Mouse (Mus musculus): ENCODE measurements at regions not wholly inside any gene's neighbourhood (a gene's known extent, or its start where the extent isn't known, plus 50 kb on each side); places are given as distances from the start of the nearest gene placed in this dataset.

- Histone ChIP-seq H3K4me1 (ENCODE audit: control insufficient read depth in 2 of 2, insufficient read depth in 2 of 2, low read length in 2 of 2, poor library complexity in 1 of 2) (no peaks in the 10 kb centered on the region), H3K9me3 (ENCODE audit: control insufficient read depth, insufficient read depth, low read depth, low read length) (no peaks in the 10 kb centered on the region), H3K27ac (ENCODE audit: insufficient read depth, low read depth, low read length, poor library complexity, severe bottlenecking) (no peak overlapping the region), H3K9ac (ENCODE audit: insufficient read depth, low read depth, low read length, poor library complexity, severe bottlenecking) (no peak overlapping the region), H3K36me3 (ENCODE audit: control insufficient read depth, insufficient read depth, low read length, poor library complexity, severe bottlenecking) (no peaks in the 10 kb centered on the region), H3K4me3 (ENCODE audit: insufficient read depth in 1 of 2, low read depth in 1 of 2, low read length in 2 of 2, poor library complexity in 1 of 2, severe bottlenecking in 1 of 2) (no peak overlapping the region)
- DNase-seq (ENCODE audit: low read depth, low spot score): no peak
- TF ChIP-seq ZC3H11A (IDR thresholded peaks at IDR 0.05; ENCODE audit: borderline replicate concordance, low read depth, low read length) (no peak), MAFK (IDR thresholded peaks at IDR 0.05; ENCODE audit: insufficient read depth, low read depth, low read length) (no peak), CHD2 (IDR thresholded peaks at IDR 0.05; ENCODE audit: low read depth, low read length) (no peak), ZNF384 (IDR thresholded peaks at IDR 0.05; ENCODE audit: low read depth, low read length) (no peak), HCFC1 (IDR thresholded peaks at IDR 0.05; ENCODE audit: borderline replicate concordance, insufficient read depth, low read length) (no peak)
- in situ Hi-C loops (cut with MboI; ENCODE audit: low sequenced_read_pairs in 2 of 2, unreplicated experiment in 2 of 2): no loop called here
These were observed 1113.7 kb upstream of the Zeb2 start for GRCm38 (mm10) chr2:46230791-46231450.

GRCm38 (mm10) chr2:46218336-46218957 is 1101.3 kb upstream of the Zeb2 start:
- Histone ChIP-seq H3K36me3 (ENCODE audit: control insufficient read depth, insufficient read depth, low read length, poor library complexity, severe bottlenecking) (no peaks in the 10 kb centered on the region), H3K9me3 (ENCODE audit: control insufficient read depth, insufficient read depth, low read depth, low read length) (no peaks in the 10 kb centered on the region), H3K4me3 (ENCODE audit: insufficient read depth in 1 of 2, low read depth in 1 of 2, low read length in 2 of 2, poor library complexity in 1 of 2, severe bottlenecking in 1 of 2) (no peak overlapping the region), H3K27ac (ENCODE audit: insufficient read depth, low read depth, low read length, poor library complexity, severe bottlenecking) (no peak overlapping the region), H3K4me1 (ENCODE audit: control insufficient read depth in 2 of 2, insufficient read depth in 2 of 2, low read length in 2 of 2, poor library complexity in 1 of 2) (no peaks in the 10 kb centered on the region), H3K9ac (ENCODE audit: insufficient read depth, low read depth, low read length, poor library complexity, severe bottlenecking) (no peak overlapping the region)
- in situ Hi-C loops (cut with MboI; ENCODE audit: low sequenced_read_pairs in 2 of 2, unreplicated experiment in 2 of 2): no loop called here
- TF ChIP-seq CHD2 (IDR thresholded peaks at IDR 0.05; ENCODE audit: low read depth, low read length): no peak
- no peak for TF ChIP-seq MAFK (IDR thresholded peaks at IDR 0.05; ENCODE audit: insufficient read depth, low read depth, low read length)
- TF ChIP-seq ZNF384 (IDR thresholded peaks at IDR 0.05; ENCODE audit: low read depth, low read length): no peak
- no peak for TF ChIP-seq HCFC1 (IDR thresholded peaks at IDR 0.05; ENCODE audit: borderline replicate concordance, insufficient read depth, low read length)
- no peak for TF ChIP-seq ZC3H11A (IDR thresholded peaks at IDR 0.05; ENCODE audit: borderline replicate concordance, low read depth, low read length)
- DNase-seq (ENCODE audit: low read depth, low spot score): no peak

GRCm38 (mm10) chr2:46199341-46199740 is 1082.1 kb upstream of the Zeb2 start:
- no peak overlapping the region for H3K4me3 ChIP-seq (ENCODE audit: insufficient read depth in 1 of 2, low read depth in 1 of 2, low read length in 2 of 2, poor library complexity in 1 of 2, severe bottlenecking in 1 of 2)
- H3K4me1 ChIP-seq (ENCODE audit: control insufficient read depth in 2 of 2, insufficient read depth in 2 of 2, low read length in 2 of 2, poor library complexity in 1 of 2): no peaks in the 10 kb centered on the region
- no peaks in the 10 kb centered on the region for H3K36me3 ChIP-seq (ENCODE audit: control insufficient read depth, insufficient read depth, low read length, poor library complexity, severe bottlenecking)
- no peak overlapping the region for H3K27ac ChIP-seq (ENCODE audit: insufficient read depth, low read depth, low read length, poor library complexity, severe bottlenecking)
- in situ Hi-C loops (cut with MboI; ENCODE audit: low sequenced_read_pairs in 2 of 2, unreplicated experiment in 2 of 2): no loop called here
- H3K9ac ChIP-seq (ENCODE audit: insufficient read depth, low read depth, low read length, poor library complexity, severe bottlenecking): no peak overlapping the region
- TF ChIP-seq ZNF384 (IDR thresholded peaks at IDR 0.05; ENCODE audit: low read depth, low read length): no peak
- TF ChIP-seq HCFC1 (IDR thresholded peaks at IDR 0.05; ENCODE audit: borderline replicate concordance, insufficient read depth, low read length): no peak
- TF ChIP-seq CHD2 (IDR thresholded peaks at IDR 0.05; ENCODE audit: low read depth, low read length): no peak
- no peak for TF ChIP-seq ZC3H11A (IDR thresholded peaks at IDR 0.05; ENCODE audit: borderline replicate concordance, low read depth, low read length)
- TF ChIP-seq MAFK (IDR thresholded peaks at IDR 0.05; ENCODE audit: insufficient read depth, low read depth, low read length): no peak
- no peaks in the 10 kb centered on the region for H3K9me3 ChIP-seq (ENCODE audit: control insufficient read depth, insufficient read depth, low read depth, low read length)
- DNase-seq (ENCODE audit: low read depth, low spot score): no peak

GRCm38 (mm10) chr2:46187265-46187888 is 1070.2 kb upstream of the Zeb2 start:
- H3K4me3 ChIP-seq (ENCODE audit: insufficient read depth in 1 of 2, low read depth in 1 of 2, low read length in 2 of 2, poor library complexity in 1 of 2, severe bottlenecking in 1 of 2): no peak overlapping the region
- in situ Hi-C loops (cut with MboI; ENCODE audit: low sequenced_read_pairs in 2 of 2, unreplicated experiment in 2 of 2): no loop called here
- no peak overlapping the region for H3K9ac ChIP-seq (ENCODE audit: insufficient read depth, low read depth, low read length, poor library complexity, severe bottlenecking)
- no peaks in the 10 kb centered on the region for H3K9me3 ChIP-seq (ENCODE audit: control insufficient read depth, insufficient read depth, low read depth, low read length)
- H3K27ac ChIP-seq (ENCODE audit: insufficient read depth, low read depth, low read length, poor library complexity, severe bottlenecking): no peak overlapping the region
- no peaks in the 10 kb centered on the region for H3K36me3 ChIP-seq (ENCODE audit: control insufficient read depth, insufficient read depth, low read length, poor library complexity, severe bottlenecking)
- TF ChIP-seq CHD2 (IDR thresholded peaks at IDR 0.05; ENCODE audit: low read depth, low read length) (no peak), MAFK (IDR thresholded peaks at IDR 0.05; ENCODE audit: insufficient read depth, low read depth, low read length) (no peak), ZC3H11A (IDR thresholded peaks at IDR 0.05; ENCODE audit: borderline replicate concordance, low read depth, low read length) (no peak), ZNF384 (IDR thresholded peaks at IDR 0.05; ENCODE audit: low read depth, low read length) (no peak)
- H3K4me1 ChIP-seq (ENCODE audit: control insufficient read depth in 2 of 2, insufficient read depth in 2 of 2, low read length in 2 of 2, poor library complexity in 1 of 2): no peaks in the 10 kb centered on the region
- DNase-seq (ENCODE audit: low read depth, low spot score): no peak

Measured in ES-E14 (cell line).